Mouse (Mus musculus) hindbrain, embryonic 10.5 days (tissue): ENCODE data around the gene Dao. TPM values are rescaled to one million over a fixed set of nuclear protein-coding genes. Genes with fewer than 3 reads are reported as not detected.

ENCODE experiments used
- DNase-seq: peaks from one replicate; pipeline ENCODE4 v3.0.0-alpha.2; 2017; ENCODE audit warnings: low spot score
- H3K27ac ChIP-seq: fragments of 300-500 bp; sonication (generic); 2 replicates; pipeline ENCODE4 v1.5.1; 2016; ENCODE audit warnings: mild to moderate bottlenecking, moderate library complexity
- H3K27me3 ChIP-seq: fragments of 300-500 bp; sonication (generic); 2 replicates; pipeline ENCODE4 v1.6.1; 2016; ENCODE audit warnings: mild to moderate bottlenecking; ENCODE audit not compliant: poor library complexity, insufficient read depth, severe bottlenecking
- H3K36me3 ChIP-seq: fragments of 300-500 bp; sonication (generic); 2 replicates; pipeline ENCODE4 v1.6.1; 2016; ENCODE audit warnings: mild to moderate bottlenecking, moderate library complexity
- H3K4me1 ChIP-seq: fragments of 300-500 bp; sonication (generic); replicated peaks from 2 replicates; pipeline ENCODE4 v1.6.1; 2016; ENCODE audit warnings: mild to moderate bottlenecking
- H3K4me3 ChIP-seq: fragments of 300-500 bp; sonication (generic); 2 replicates; pipeline ENCODE4 v1.5.1; 2016; ENCODE audit warnings: mild to moderate bottlenecking, moderate library complexity
- H3K9me3 ChIP-seq: fragments of 300-500 bp; sonication (generic); 2 replicates; pipeline ENCODE4 v1.6.1; 2016; ENCODE audit warnings: mild to moderate bottlenecking, moderate library complexity
- WGBS: fragments of 180-500 bp; shearing (Covaris S2); methylation state at CpG from one replicate; pipeline ENCODE4 v1.1.7; 2016; 5-methylcytosine and 5-hydroxymethylcytosine counted together
- polyA plus RNA-seq: library from polyadenylated mRNA; unstranded; fragments of >200 nt; fragmentation: Nextera tagmentation; extraction: Ambion mirVana; gene quantifications from 2 replicates; pipeline ENCODE4 v1.2.1, GENCODE M21; 2016

Dao gene
- not detected in 2 replicates for polyA plus RNA-seq

DNA sequence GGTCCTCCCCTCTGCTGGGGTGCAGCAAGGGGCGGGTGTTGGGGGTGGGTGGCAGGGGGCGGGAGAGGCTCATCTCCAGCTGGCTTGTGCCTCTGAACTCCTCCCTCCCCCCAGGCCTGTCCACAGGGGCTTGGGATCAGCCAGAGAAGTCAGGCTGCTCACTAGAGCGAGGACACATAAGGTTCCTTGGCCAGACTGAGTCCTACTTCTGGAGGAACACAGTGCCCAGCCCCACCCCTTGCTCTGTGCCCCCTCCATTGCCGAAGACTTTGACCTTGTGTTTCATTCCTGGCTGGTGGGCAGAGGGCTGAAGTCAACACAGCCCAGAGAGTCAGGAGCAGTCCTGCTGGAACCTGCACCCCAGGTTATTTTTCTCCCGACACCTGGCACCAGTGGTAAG is at the start of gene Dao:
Dao (plus strand) TSS at position 162 of the 400 bp plus-strand sequence.
- Histone ChIP-seq H3K36me3 (no peaks in the 10 kb centered on the region), H3K27me3 (no peaks in the 10 kb centered on the region), H3K4me1 (peaks cover 8% of the 10 kb centered on the region), H3K27ac (peak within 1 kb of the TSS; percentile 40; the same call in 1 of the 2 replicates), H3K4me3 (no peak within 1 kb of the TSS), H3K9me3 (no peaks in the 10 kb centered on the region)
- 53% methylated on average over 5 of the region's 5 CpGs for whole genome bisulfite sequencing
- DNase-seq: no peak

DNA sequence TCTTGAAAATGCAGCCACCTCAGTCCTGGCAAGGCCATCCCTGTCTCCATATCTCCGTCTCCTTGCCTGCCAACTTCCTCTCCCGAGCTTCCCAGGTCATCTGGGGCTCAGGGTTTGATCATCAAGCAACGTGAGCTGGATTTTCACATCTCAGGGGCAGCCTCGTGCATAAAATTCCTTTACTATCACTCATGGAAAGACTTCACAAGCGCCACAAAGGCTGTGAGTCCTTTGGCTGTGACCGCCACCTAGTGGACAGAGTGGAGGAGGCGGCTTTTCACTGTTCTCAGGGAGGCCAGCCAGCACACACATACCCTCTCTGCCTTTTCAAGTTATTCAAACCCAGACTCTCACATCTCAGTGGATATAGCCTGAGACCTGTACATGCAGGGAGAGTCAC is 49.1 kb upstream of the Dao start:
- peaks cover 22% of the 10 kb centered on the region for H3K4me1 ChIP-seq
- no peaks in the 10 kb centered on the region for H3K27me3 ChIP-seq
- 15% methylated on average over 7 of the region's 7 CpGs for WGBS
- peak overlapping the region; percentile 51; the same call in 1 of the 2 replicates for H3K27ac ChIP-seq
- no peaks in the 10 kb centered on the region for H3K9me3 ChIP-seq
- peaks cover 81% of the 10 kb centered on the region for H3K36me3 ChIP-seq
- H3K4me3 ChIP-seq: no peak overlapping the region
- peak; percentile 83 for DNase-seq

DNA sequence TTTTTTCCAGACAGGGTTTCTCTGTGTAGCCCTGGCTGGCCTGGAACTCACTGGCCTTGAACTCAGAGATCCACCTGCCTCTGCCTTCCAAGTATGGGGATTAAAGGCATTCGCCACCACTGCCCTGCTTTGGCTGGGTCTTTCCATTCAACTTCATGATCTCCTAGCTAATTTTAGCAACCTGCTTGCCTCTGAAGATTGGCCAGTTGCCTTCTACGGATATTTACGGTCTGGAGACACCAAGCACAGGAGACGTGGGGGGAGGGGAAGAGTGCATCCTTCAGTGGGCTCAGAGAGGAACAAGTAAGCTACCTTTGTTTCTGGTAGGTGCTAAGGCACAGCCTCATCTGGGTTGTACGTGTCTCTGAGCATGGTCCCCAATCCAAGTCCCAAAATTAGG is 48.2 kb upstream of the Dao start:
- WGBS: 86% methylated on average over 5 of the region's 5 CpGs
- no peaks in the 10 kb centered on the region for H3K27me3 ChIP-seq
- H3K27ac ChIP-seq: no peak overlapping the region
- peaks cover 28% of the 10 kb centered on the region for H3K4me1 ChIP-seq
- DNase-seq: no peak
- no peaks in the 10 kb centered on the region for H3K9me3 ChIP-seq
- no peak overlapping the region for H3K4me3 ChIP-seq
- peaks cover 73% of the 10 kb centered on the region for H3K36me3 ChIP-seq

DNA sequence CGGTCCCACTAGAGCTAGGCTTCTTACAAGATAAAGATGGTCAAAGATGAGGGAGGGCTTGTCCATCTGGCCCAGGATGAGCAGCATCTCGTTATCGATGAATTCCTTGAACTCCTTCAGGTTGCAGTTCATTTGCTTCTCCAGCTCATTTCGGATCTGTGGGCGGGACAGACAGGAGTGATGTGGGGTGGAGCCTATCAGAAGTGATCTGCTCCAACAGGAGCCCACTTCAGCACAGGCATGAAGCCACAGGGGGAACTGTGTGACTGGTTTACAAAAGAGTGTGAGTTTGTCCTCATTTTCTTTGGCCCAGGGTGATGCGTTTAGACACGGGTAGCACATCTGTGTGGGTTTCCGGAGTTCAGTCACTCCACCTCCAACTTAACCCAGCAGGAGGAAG is 47.8 kb upstream of the Dao start:
- H3K27me3 ChIP-seq: no peaks in the 10 kb centered on the region
- no peak for DNase-seq
- 92% methylated on average over 8 of the region's 8 CpGs for WGBS
- H3K27ac ChIP-seq: no peak overlapping the region
- no peak overlapping the region for H3K4me3 ChIP-seq
- H3K4me1 ChIP-seq: peaks cover 28% of the 10 kb centered on the region
- no peaks in the 10 kb centered on the region for H3K9me3 ChIP-seq
- peaks cover 73% of the 10 kb centered on the region for H3K36me3 ChIP-seq

DNA sequence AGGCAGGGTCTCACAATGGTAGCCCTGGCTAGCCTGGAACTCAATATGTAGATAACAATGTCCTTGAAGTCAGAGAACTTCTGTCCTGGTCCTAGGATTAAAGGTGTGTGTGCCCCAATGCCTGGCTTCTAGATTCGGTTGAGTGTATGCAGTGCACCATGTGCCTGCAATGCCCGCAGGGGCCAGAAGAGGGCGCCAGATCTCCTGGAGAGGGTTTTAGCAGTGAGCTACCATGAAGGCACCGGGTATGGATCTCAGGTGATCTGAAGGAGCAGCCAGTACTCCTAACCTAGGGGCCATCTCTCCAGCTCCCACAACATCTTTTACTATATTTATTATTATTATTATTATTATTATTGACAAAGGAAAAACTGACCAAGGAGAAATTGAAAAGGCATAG is 47.0 kb upstream of the Dao start:
- Histone ChIP-seq H3K27ac (no peak overlapping the region), H3K27me3 (no peaks in the 10 kb centered on the region), H3K9me3 (no peaks in the 10 kb centered on the region), H3K4me3 (no peak overlapping the region), H3K36me3 (peaks cover 73% of the 10 kb centered on the region), H3K4me1 (peaks cover 26% of the 10 kb centered on the region)
- DNase-seq: peak; percentile 92
- WGBS: 10% methylated on average over 4 of the region's 4 CpGs

DNA sequence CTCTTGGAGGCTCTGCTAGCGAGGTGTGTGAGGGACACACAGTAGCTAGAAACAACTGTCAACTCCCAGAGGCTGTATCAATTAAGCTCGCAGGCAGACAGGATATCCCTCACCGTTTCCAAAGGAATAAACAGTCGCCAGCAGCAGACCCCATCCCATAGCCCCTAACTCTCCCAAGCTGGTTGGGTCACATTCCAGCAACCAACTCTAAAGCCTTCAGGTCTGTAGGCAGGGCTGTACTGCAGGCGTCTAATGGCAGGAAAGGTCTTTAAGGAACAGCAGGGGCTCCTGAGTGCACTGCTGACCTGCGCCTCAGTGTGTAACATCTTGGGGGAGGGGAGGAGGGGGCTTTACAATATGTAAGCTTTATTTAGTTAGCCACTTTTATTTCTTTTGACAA is 44.5 kb upstream of the Dao start:
- Histone ChIP-seq H3K27me3 (no peaks in the 10 kb centered on the region), H3K27ac (0 out of 2 replicates have a peak overlapping the region, but pooled peaks have one; percentile 23), H3K4me3 (no peak overlapping the region), H3K9me3 (peaks cover 4% of the 10 kb centered on the region; the same call in 1 of the 2 replicates), H3K36me3 (peaks cover 60% of the 10 kb centered on the region), H3K4me1 (peaks cover 40% of the 10 kb centered on the region)
- WGBS: 9% methylated on average over 6 of the region's 6 CpGs
- DNase-seq: peak; percentile 25

DNA sequence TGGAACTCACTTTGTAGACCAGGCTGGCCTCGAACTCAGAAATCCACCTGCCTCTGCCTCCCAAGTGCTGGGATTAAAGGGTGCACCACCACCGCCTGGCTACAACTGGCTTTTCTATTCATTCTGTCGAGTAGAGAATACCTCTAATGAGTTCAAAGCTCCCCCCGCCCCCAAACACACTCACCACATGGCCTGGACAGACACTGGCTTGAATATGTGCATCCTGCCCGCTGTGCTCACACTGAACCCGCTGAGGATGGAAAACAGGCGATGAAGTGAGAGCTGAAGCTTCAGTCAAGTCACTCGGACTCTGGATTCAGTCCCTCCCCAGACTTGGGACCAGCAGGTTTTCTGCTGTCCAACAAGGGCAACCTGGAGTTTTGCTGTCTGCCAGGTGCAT is 43.1 kb upstream of the Dao start:
- DNase-seq: no peak
- Histone ChIP-seq H3K4me3 (no peak overlapping the region), H3K36me3 (peaks cover 66% of the 10 kb centered on the region), H3K9me3 (peaks cover 4% of the 10 kb centered on the region; the same call in 1 of the 2 replicates), H3K27ac (no peak overlapping the region), H3K27me3 (no peaks in the 10 kb centered on the region), H3K4me1 (peaks cover 38% of the 10 kb centered on the region)
- 78% methylated on average over 8 of the region's 8 CpGs for WGBS

DNA sequence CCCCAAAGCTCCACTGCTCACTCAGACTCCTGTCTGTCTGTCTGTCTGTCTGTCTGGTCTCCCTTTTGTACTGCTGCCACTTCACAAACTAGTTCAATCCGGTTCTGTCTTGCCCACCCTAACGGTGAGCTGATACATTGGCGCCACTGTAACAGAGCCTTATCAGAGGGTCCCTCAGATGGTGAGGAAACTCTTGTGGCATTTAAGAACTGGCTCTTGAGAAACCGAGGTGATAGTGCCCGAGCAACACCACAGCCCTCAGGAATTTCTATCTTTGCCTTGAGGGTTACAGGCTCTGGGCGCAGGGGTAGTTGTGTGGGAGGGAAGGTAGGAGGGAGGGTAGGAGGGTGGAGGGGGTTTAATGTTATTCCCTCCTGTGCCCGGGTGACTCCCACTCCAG is 41.7 kb upstream of the Dao start:
- Histone ChIP-seq H3K27ac (no peak overlapping the region), H3K27me3 (no peaks in the 10 kb centered on the region), H3K9me3 (peaks cover 4% of the 10 kb centered on the region; the same call in 1 of the 2 replicates), H3K4me1 (peaks cover 38% of the 10 kb centered on the region), H3K36me3 (peaks cover 72% of the 10 kb centered on the region), H3K4me3 (no peak overlapping the region)
- no peak for DNase-seq
- 78% methylated on average over 7 of the region's 7 CpGs for WGBS

DNA sequence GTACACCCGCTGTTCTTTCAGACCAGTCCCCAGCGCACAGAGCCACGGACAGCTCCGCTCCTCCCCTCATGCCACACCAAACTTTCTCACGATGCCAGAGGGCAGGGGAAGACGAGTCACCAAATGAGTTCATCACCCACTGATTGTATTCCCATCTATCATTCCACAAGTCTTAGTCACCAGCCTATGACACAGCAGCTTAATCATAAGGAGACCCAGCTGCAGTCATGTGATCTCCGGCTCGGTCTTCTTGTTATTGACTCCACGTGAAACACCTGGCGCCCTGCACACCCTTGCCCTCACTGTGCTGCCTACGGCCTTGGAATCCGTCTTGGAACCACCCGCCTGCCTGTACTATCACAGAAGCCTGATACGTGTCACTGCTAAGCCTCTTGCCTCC is 38.5 kb upstream of the Dao start:
- Histone ChIP-seq H3K36me3 (peaks cover 83% of the 10 kb centered on the region), H3K4me3 (no peak overlapping the region), H3K9me3 (peaks cover 4% of the 10 kb centered on the region; the same call in 1 of the 2 replicates), H3K4me1 (peaks cover 18% of the 10 kb centered on the region), H3K27ac (no peak overlapping the region), H3K27me3 (no peaks in the 10 kb centered on the region)
- WGBS: 89% methylated on average over 14 of the region's 14 CpGs
- DNase-seq: no peak

DNA sequence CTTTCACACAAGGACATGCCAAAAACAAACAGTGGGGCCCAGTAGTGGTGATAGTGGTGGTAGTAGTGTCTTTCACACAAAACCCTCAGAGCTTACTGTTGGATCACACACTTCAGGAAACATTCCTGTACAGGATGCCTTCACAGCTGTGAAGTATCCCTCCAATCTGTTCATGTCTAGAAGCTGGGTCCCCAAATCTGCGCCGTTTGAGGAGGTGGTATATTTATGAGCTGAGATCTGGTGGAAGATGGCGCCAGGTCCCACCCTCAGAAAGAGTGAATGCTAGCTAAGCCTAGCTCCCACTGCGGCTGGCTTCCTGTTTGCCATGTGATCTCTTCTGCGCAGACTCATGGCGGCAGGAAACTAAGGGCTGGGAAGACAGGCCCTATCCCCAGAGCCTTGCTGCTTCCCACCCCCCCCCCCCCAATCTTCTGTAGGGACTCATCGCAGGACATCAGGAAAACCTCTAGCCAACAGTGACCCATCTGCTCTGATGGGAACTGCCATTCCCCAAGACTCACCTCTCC is 37.8 kb upstream of the Dao start:
- peaks cover 85% of the 10 kb centered on the region for H3K36me3 ChIP-seq
- peaks cover 4% of the 10 kb centered on the region; the same call in 1 of the 2 replicates for H3K9me3 ChIP-seq
- DNase-seq: no peak
- H3K4me3 ChIP-seq: no peak overlapping the region
- WGBS: 97% methylated on average over 7 of the region's 7 CpGs
- H3K4me1 ChIP-seq: peaks cover 16% of the 10 kb centered on the region
- H3K27me3 ChIP-seq: no peaks in the 10 kb centered on the region
- no peak overlapping the region for H3K27ac ChIP-seq

DNA sequence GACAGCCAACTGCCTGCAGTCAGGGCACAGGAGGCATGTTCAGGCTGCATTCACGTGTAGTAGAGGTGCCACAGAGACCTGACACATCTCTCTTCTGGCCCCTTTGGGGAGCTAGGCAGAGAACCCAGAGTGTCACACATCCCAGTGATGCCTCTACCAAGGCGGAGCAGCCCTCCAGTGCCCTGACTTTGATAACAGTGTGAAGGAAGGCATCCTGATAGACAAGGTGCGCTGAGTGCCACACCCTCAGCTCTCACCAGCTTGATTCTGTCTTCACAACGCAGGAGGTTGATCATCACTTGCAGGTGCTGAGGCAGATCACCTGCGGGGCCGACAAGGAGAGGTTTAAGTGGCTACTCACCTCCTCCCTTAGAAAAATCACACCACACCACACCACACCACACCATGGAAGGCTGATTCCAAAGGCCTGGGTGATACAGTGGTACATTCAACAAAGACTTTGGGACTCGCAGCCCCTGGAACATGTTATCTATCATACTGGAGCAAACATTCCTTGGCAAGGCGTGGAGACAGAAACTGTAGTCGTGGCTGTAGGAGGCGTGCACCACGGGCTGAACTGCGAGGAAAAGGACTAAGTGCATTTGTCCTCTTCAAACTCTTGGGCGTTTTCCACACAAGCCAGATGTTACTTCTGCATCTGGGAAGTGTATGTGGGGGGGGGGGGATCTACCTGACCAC is 36.9 kb upstream of the Dao start:
- H3K27ac ChIP-seq: no peak overlapping the region
- 94% methylated on average over 13 of the region's 13 CpGs for WGBS
- H3K4me1 ChIP-seq: peaks cover 14% of the 10 kb centered on the region
- peaks cover 4% of the 10 kb centered on the region; the same call in 1 of the 2 replicates for H3K9me3 ChIP-seq
- no peak for DNase-seq
- peaks cover 77% of the 10 kb centered on the region for H3K36me3 ChIP-seq
- H3K4me3 ChIP-seq: no peak overlapping the region
- H3K27me3 ChIP-seq: no peaks in the 10 kb centered on the region

DNA sequence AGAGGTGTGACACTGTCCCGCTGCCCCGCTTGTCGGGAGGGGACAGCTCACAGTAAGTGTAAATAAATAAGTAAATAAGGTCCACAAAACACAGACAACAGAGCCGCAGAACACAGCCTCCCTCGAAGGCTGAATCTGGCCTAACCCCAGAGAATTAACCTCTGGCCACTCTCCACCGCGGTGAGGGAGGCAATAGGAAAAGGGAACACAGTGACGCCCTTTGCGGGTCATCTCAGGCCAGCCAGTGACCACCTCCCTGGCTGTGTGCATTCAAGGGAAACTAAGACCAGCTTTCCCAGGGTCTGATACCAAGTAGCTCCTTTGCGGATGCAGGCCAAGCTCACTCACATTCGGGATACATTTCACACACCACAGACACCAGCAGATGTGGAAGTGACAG is 35.1 kb upstream of the Dao start:
- no peak for DNase-seq
- Histone ChIP-seq H3K4me3 (no peak overlapping the region), H3K36me3 (peaks cover 73% of the 10 kb centered on the region), H3K9me3 (peaks cover 4% of the 10 kb centered on the region; the same call in 1 of the 2 replicates), H3K27me3 (no peaks in the 10 kb centered on the region), H3K4me1 (peaks cover 19% of the 10 kb centered on the region), H3K27ac (no peak overlapping the region)
- 61% methylated on average over 11 of the region's 11 CpGs for WGBS

DNA sequence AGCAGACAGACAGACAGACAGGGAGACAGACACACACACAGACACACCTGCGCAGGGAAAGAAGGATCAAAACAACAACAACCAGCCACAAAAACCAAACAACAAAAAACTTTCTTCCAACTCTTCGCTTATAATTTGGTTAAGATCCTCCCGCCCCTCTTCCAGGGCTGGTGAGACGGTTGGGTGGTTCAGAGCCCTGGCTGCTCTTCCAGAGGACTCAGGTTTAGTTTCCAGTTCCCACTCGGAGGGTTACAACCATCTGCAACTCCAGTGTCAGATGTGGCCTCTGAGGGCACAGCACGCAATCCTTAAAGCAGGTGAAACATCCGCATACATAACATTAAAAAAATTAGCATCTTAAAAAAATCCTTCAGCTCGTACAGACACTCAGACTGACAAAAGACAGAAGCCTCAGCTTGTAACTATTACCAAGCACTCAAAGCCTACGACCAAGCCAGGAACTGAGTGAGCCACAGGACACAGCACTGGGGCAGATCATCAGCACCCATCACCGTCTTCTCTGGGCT is 32.0 kb upstream of the Dao start:
- no peaks in the 10 kb centered on the region for H3K9me3 ChIP-seq
- no peak for DNase-seq
- 78% methylated on average over 10 of the region's 10 CpGs for WGBS
- no peak overlapping the region for H3K27ac ChIP-seq
- no peak overlapping the region for H3K4me3 ChIP-seq
- H3K4me1 ChIP-seq: peaks cover 50% of the 10 kb centered on the region
- H3K27me3 ChIP-seq: no peaks in the 10 kb centered on the region
- H3K36me3 ChIP-seq: peaks cover 44% of the 10 kb centered on the region
